Mouse (Mus musculus) embryonic facial prominence, embryonic 15.5 days (tissue): ENCODE results near the gene Flt4. TPM values are rescaled to one million over a fixed set of nuclear protein-coding genes. Genes with fewer than 3 reads are reported as not detected.

Experiments
- ATAC-seq: fragments of 200-750 bp; cut with Nextera tagmentation; 2 replicates; pipeline ENCODE4 v1.8.0; 2017; ENCODE audit warnings: low read depth, moderate TSS enrichment; ENCODE audit not compliant: insufficient number of reproducible peaks, low FRiP score, low TSS enrichment
- H3K27ac ChIP-seq: fragments of 300-500 bp; sonication (generic); replicated peaks from 2 replicates; pipeline ENCODE4 v1.5.1; 2015; ENCODE audit warnings: mild to moderate bottlenecking, inconsistent platforms
- H3K27me3 ChIP-seq: fragments of 300-500 bp; sonication (generic); 2 replicates; pipeline ENCODE4 v1.6.1; 2015; ENCODE audit warnings: inconsistent platforms
- H3K36me3 ChIP-seq: fragments of 300-500 bp; sonication (generic); 2 replicates; pipeline ENCODE4 v1.6.1; 2015; ENCODE audit warnings: mild to moderate bottlenecking, inconsistent platforms
- H3K4me1 ChIP-seq: fragments of 300-500 bp; sonication (generic); 2 replicates; pipeline ENCODE4 v1.6.1; 2015; ENCODE audit warnings: inconsistent platforms
- H3K4me2 ChIP-seq: fragments of 300-500 bp; sonication (generic); replicated peaks from 2 replicates; pipeline ENCODE4 v1.6.1; 2015; ENCODE audit warnings: mild to moderate bottlenecking, inconsistent platforms
- H3K4me3 ChIP-seq: fragments of 300-500 bp; sonication (generic); replicated peaks from 2 replicates; pipeline ENCODE4 v1.5.1; 2015; ENCODE audit warnings: mild to moderate bottlenecking, inconsistent platforms
- H3K9ac ChIP-seq: fragments of 300-500 bp; sonication (generic); 2 replicates; pipeline ENCODE4 v1.6.1; 2015; ENCODE audit warnings: inconsistent platforms
- H3K9me3 ChIP-seq: fragments of 300-500 bp; sonication (generic); replicated peaks from 2 replicates; pipeline ENCODE4 v1.6.1; 2016; ENCODE audit warnings: inconsistent platforms
- WGBS: fragments of 180-500 bp; shearing (Covaris S2); methylation state at CpG from one replicate; pipeline ENCODE4 v1.1.7; 2015; 5-methylcytosine and 5-hydroxymethylcytosine counted together
- polyA plus RNA-seq: library from polyadenylated mRNA; unstranded; fragments of >200 nt; fragmentation: Nextera tagmentation; extraction: Ambion mirVana; gene quantifications from 2 replicates; pipeline ENCODE4 v1.2.1, GENCODE M21; 2015

Gene Flt4
- polyA plus RNA-seq, 1 experiment from 2014 or later: 5.9 TPM

DNA sequence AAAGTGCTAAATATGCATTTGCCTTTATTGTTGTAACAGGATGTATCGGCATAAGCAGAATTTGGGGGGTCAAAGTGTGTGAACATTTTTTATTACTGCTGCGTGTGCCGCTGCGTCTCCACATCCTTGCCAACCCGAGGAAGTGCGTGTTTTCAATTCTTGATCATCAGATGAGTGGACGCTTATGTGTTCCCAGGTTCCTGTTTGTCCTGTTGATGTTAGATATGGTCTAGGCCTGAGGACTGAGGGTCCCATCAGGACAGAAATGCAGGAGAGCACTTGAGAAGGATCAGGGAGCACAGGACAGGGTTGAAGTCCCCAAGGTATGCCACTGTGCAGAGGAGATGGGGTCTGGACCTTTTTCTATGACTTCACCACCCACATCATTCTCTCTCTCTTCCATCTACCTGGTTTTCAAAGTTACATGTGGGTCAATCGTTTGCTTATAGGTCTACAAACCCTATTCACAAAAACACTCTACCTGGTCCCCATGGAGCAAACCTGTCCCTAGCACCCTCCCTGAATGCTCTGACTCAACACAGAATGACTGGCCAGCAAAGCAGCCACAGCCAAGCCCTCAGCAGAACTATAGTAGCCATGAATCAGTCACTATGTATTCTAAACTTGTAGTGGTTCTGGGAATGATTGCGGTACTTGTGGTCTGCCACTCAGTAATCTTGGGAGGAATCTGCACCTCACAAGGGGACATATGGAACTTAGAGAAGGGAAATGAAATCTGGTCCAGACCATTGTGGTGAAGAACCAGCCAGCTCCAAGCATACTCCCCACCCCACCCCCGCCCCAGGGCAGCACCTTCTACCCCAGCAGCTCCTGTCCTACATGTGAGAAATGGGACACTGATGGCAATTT, 7.0 kb downstream of the Flt4 start:
- WGBS: 81% methylated on average over 10 of the region's 10 CpGs
- Histone ChIP-seq H3K4me2 (no peak overlapping the region), H3K36me3 (no peaks in the 10 kb centered on the region), H3K27ac (no peak overlapping the region), H3K4me1 (no peaks in the 10 kb centered on the region), H3K9ac (no peak overlapping the region), H3K4me3 (no peak overlapping the region), H3K9me3 (no peaks in the 10 kb centered on the region), H3K27me3 (peaks cover 38% of the 10 kb centered on the region)
- no peak for ATAC-seq

DNA sequence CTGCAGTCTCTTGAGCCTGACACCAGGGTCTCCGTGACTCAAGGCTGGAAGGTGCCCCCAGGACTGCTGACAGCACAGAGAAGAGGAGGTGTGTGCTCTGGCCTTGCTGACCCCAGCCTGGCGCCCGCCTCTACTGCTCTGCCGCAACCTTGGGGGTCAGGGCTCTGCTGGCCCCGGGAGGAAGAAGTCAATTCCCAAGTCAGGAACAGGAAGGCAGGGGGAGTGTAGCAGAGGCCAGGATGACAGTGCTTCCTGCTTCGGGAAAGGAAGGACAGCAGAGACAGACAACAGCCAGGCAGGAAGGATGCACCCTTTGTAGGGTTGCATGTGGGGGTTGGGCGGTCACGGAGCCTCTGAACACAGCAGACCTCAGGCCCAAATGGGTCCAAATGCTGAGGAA, 9.4 kb downstream of the Flt4 start:
- 66% methylated on average over 8 of the region's 8 CpGs for WGBS
- Histone ChIP-seq H3K4me3 (no peak overlapping the region), H3K27me3 (peaks cover 24% of the 10 kb centered on the region)

DNA sequence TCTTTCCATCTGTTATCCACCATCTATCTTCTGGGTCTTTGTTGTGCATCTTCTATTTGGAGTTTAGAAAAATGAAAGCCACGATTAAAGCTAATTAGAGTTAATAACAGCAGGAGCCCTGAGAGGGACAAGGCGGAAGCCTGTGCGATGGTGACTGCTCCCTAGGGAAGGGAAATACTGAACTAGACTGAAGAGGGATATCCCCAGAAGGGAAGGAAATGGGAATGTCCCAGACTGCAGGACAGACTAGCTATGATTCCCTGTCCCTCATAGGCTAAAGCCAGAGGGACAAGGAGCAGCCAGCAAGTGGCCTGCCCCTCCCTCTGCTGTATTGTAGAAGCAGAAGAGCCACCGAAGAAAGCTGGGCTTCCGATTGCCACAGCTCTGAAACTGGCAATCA, 12.9 kb downstream of the Flt4 start:
- WGBS: 82% methylated on average over 5 of the region's 5 CpGs

More for the DNA sequence above, 9.4 kb downstream of the Flt4 start:
- Histone ChIP-seq H3K9ac (no peak overlapping the region), H3K4me2 (no peak overlapping the region), H3K27ac (no peak overlapping the region), H3K9me3 (no peaks in the 10 kb centered on the region), H3K4me1 (no peaks in the 10 kb centered on the region), H3K36me3 (no peaks in the 10 kb centered on the region)
- no peak for ATAC-seq

DNA sequence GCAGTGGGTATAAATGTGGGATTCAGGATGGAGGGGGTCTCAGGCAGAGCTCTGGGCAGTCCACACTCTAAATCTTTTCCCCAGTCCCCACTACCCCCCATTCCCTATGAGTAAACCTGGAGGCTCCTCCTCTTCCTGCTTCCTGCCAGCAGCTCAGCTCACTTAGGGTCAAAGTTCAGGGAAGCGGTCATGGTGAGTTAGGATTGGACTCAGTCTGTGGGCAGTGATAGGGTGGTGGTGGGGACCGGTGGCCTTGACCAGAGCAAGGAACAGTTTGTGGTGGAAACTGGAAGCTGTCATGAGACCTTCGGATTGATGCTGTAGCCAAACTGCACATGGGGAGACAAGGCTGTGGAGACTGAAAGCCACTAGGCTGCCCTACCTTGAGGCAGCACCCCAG, 15.1 kb downstream of the Flt4 start:
- Histone ChIP-seq H3K9me3 (no peaks in the 10 kb centered on the region), H3K4me2 (no peak overlapping the region), H3K36me3 (no peaks in the 10 kb centered on the region), H3K27me3 (no peaks in the 10 kb centered on the region), H3K9ac (no peak overlapping the region), H3K4me1 (no peaks in the 10 kb centered on the region), H3K27ac (no peak overlapping the region), H3K4me3 (no peak overlapping the region)
- no peak for ATAC-seq
- WGBS: 69% methylated on average over 3 of the region's 3 CpGs

More for the DNA sequence above, 12.9 kb downstream of the Flt4 start:
- no peak overlapping the region for H3K4me2 ChIP-seq
- no peaks in the 10 kb centered on the region for H3K27me3 ChIP-seq
- ATAC-seq: no peak
- no peaks in the 10 kb centered on the region for H3K36me3 ChIP-seq
- H3K4me3 ChIP-seq: no peak overlapping the region
- H3K9ac ChIP-seq: no peak overlapping the region
- H3K4me1 ChIP-seq: no peaks in the 10 kb centered on the region
- no peaks in the 10 kb centered on the region for H3K9me3 ChIP-seq
- H3K27ac ChIP-seq: no peak overlapping the region

DNA sequence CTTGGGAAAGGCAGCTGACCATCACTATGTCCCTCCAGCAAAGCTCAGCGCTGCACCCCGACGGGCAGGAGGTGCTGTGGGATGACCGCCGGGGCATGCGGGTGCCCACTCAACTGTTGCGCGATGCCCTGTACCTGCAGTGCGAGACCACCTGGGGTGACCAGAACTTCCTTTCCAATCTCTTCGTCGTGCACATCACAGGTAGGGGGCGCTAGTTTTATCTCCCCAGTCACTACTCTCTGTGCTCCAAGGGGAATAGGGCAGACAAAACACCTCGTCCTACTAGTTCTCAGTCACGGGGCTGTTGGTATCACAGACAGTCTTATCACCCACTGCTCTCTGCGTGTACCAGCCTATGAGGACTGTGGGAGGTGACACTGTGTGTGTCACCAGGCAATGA, 16.8 kb downstream of the Flt4 start:
- no peak overlapping the region for H3K27ac ChIP-seq
- no peak overlapping the region for H3K4me2 ChIP-seq
- no peak overlapping the region for H3K4me3 ChIP-seq
- H3K36me3 ChIP-seq: no peaks in the 10 kb centered on the region
- no peaks in the 10 kb centered on the region for H3K9me3 ChIP-seq
- no peaks in the 10 kb centered on the region for H3K4me1 ChIP-seq
- no peak overlapping the region for H3K9ac ChIP-seq
- no peaks in the 10 kb centered on the region for H3K27me3 ChIP-seq
- ATAC-seq: no peak
- 65% methylated on average over 15 of the region's 15 CpGs for WGBS

DNA sequence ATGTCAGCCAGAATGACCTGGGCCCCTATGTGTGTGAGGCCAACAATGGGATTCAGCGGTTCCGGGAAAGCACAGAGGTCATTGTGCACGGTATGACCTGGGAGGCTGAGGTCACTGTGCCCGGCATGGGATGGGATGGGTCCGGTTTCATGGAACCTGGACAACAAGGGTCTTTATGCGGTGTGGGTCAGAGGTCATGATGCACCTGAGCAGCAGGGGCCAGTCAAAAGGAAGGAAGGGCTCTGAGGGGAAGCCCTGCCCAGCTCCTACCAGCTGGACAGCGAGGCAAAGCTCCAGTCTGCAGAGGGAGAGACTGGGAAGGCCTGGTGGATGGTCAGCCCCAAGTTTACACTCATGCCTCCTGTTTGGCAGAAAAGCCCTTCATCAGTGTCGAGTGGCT, 17.7 kb downstream of the Flt4 start:
- Histone ChIP-seq H3K27me3 (no peaks in the 10 kb centered on the region; the same call in 1 of the 2 replicates), H3K9me3 (no peaks in the 10 kb centered on the region), H3K4me1 (no peaks in the 10 kb centered on the region), H3K4me2 (no peak overlapping the region), H3K9ac (no peak overlapping the region), H3K36me3 (no peaks in the 10 kb centered on the region), H3K27ac (no peak overlapping the region), H3K4me3 (no peak overlapping the region)
- ATAC-seq: no peak
- WGBS: 62% methylated on average over 8 of the region's 8 CpGs

DNA sequence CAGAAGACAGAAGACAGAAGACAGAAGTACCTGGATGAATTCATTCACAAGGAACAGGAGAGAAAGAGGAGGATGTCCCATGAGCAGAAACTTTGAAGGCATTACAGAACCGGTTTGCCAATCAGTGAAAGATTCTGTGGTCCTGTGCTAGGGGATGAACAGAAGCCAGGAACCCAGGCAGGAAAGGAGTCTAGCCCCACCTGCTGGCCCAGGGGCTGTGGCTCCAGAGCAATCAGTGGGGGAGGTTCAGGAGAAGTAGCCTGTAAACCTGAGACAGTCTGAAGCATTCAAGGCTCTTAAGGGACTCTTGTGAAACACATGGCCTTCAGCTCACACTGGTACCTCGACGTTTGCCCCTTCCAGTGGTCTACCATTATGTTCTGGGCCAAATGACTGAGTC, 22.1 kb downstream of the Flt4 start:
- WGBS: 28% methylated on average over 3 of the region's 3 CpGs
- no peak overlapping the region for H3K27ac ChIP-seq

DNA sequence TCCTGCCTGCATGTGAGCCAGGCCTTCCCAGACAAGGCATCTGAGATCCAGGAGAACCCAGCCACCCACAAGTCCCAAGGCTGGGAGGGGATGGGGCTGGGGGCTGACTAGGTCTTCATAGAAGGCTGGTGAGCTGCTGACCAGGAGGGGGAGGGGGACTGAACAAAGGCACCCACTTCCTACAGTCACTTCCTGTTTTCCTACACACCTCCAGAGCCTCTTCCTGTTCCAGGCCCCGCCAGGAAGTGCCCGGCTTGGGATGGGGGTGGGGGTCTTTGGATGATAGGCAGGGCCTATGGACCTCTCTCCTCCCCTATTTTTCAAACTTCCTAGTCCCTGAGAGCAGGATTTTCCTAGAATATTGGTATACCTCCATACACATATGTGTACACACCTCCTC, 23.2 kb downstream of the Flt4 start:
- no peak overlapping the region for H3K27ac ChIP-seq
- peaks cover 46% of the 10 kb centered on the region for H3K27me3 ChIP-seq
- WGBS: 44% methylated on average over 2 of the region's 2 CpGs
- no peaks in the 10 kb centered on the region for H3K36me3 ChIP-seq
- no peaks in the 10 kb centered on the region for H3K9me3 ChIP-seq
- H3K4me3 ChIP-seq: no peak overlapping the region
- ATAC-seq: no peak; the same call in 1 of the 2 replicates
- no peak overlapping the region for H3K9ac ChIP-seq
- H3K4me1 ChIP-seq: peaks cover 10% of the 10 kb centered on the region; the same call in 1 of the 2 replicates
- no peak overlapping the region for H3K4me2 ChIP-seq

More for the DNA sequence above, 22.1 kb downstream of the Flt4 start:
- Histone ChIP-seq H3K4me3 (no peak overlapping the region), H3K36me3 (no peaks in the 10 kb centered on the region), H3K4me2 (no peak overlapping the region), H3K9ac (no peak overlapping the region), H3K27me3 (peaks cover 35% of the 10 kb centered on the region), H3K4me1 (peaks cover 10% of the 10 kb centered on the region; the same call in 1 of the 2 replicates), H3K9me3 (no peaks in the 10 kb centered on the region)
- ATAC-seq: no peak

DNA sequence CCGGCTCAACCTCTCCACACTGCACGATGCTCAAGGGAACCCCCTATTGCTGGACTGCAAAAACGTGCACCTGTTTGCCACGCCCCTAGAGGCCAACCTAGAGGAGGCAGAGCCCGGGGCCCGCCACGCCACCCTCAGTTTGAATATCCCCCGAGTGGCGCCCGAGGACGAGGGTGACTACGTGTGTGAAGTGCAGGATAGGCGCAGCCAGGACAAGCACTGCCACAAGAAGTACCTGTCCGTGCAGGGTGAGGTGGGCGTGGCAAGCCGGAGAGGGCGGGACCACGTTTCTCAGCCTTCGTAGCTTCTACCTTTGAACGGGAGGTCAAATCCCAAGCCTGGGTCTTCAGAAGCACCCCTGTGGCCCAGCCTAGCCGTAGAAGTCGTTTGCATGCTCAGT, 25.0 kb downstream of the Flt4 start:
- peaks cover 59% of the 10 kb centered on the region for H3K27me3 ChIP-seq
- no peak for ATAC-seq
- WGBS: 8% methylated on average over 22 of the region's 22 CpGs

DNA sequence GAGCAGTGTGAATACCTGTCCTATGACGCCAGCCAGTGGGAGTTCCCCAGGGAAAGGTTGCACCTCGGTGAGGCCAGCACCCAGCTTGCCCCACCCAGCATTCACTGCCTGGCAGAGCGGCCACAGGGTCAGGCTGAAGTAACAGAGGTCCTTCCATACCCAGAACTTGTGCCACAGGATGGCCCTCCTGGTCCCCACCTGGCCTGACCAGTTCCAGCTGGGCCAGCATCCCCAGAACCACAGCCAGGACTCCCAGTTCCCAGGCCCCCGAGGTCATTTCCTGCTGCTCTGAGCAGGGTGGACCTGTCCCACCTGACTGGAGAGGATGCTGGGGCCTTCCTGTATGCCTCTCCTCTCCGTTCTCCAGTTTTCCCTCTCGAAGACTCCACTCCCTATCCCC, 26.6 kb downstream of the Flt4 start:
- Histone ChIP-seq H3K27ac (no peak overlapping the region), H3K9ac (no peak overlapping the region), H3K4me3 (no peak overlapping the region), H3K4me2 (no peak overlapping the region), H3K27me3 (peaks cover 61% of the 10 kb centered on the region), H3K4me1 (peaks cover 10% of the 10 kb centered on the region; the same call in 1 of the 2 replicates), H3K36me3 (no peaks in the 10 kb centered on the region), H3K9me3 (no peaks in the 10 kb centered on the region)
- ATAC-seq: no peak
- 69% methylated on average over 6 of the region's 6 CpGs for WGBS

More for the DNA sequence above, 25.0 kb downstream of the Flt4 start:
- H3K4me2 ChIP-seq: peak overlapping the region; percentile 32
- no peak overlapping the region for H3K27ac ChIP-seq
- H3K9ac ChIP-seq: no peak overlapping the region
- peak overlapping the region; percentile 21 for H3K4me3 ChIP-seq
- H3K36me3 ChIP-seq: no peaks in the 10 kb centered on the region
- peaks cover 10% of the 10 kb centered on the region; the same call in 1 of the 2 replicates for H3K4me1 ChIP-seq
- H3K9me3 ChIP-seq: no peaks in the 10 kb centered on the region

DNA sequence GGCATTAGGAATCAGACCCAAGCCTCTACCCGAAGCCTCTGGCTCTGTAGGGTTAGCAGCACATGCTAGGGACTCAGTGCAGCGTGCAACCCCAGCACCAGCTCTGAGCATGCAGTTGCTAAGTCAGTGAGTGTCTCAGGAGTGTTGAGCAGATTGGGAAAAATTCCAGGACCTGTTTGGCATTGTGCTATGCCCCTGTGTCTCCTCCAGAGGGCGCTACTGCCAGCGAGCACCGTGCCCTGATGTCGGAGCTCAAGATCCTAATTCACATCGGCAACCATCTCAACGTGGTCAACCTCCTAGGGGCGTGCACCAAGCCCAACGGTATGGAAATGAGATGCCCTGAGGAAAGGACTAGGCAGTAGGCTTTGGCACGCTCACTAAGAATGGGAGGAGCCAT, 27.4 kb downstream of the Flt4 start:
- 5% methylated on average over 11 of the region's 11 CpGs for WGBS
- Histone ChIP-seq H3K4me2 (no peak overlapping the region), H3K27me3 (peaks cover 61% of the 10 kb centered on the region)

DNA sequence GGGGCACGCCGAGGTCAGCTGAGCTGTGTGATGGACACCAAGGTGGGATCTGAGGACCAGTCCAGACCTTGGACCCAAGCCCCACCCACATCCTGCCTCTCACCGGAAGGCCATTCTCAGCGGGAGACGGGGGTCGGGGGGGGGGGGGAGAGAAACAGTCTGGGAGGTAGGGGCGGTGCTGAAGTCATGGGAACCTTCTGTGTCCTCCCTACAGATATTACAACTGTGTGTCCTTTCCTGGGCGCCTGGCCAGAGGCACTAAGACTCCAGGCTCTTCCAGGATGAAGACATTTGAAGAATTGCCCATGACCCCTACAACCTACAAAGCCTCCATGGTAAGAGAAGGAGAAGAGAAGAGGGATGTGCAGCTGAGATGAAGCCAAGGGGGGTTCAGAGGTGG, 36.6 kb downstream of the Flt4 start:
- Histone ChIP-seq H3K9me3 (no peaks in the 10 kb centered on the region), H3K36me3 (no peaks in the 10 kb centered on the region), H3K4me3 (no peak overlapping the region), H3K4me2 (no peak overlapping the region), H3K9ac (no peak overlapping the region), H3K27ac (no peak overlapping the region), H3K27me3 (no peaks in the 10 kb centered on the region), H3K4me1 (peaks cover 2% of the 10 kb centered on the region)
- WGBS: 64% methylated on average over 8 of the region's 8 CpGs
- ATAC-seq: no peak

More for the DNA sequence above, 27.4 kb downstream of the Flt4 start:
- H3K9me3 ChIP-seq: no peaks in the 10 kb centered on the region
- no peak overlapping the region for H3K9ac ChIP-seq
- H3K27ac ChIP-seq: no peak overlapping the region
- peaks cover 10% of the 10 kb centered on the region; the same call in 1 of the 2 replicates for H3K4me1 ChIP-seq
- no peaks in the 10 kb centered on the region for H3K36me3 ChIP-seq
- H3K4me3 ChIP-seq: no peak overlapping the region
- ATAC-seq: no peak
